Mouse (Mus musculus) bone marrow macrophage, adult 2 months (primary cell): ENCODE results near the gene Cks1b. TPM values are rescaled to one million over a fixed set of nuclear protein-coding genes. Genes with fewer than 3 reads are reported as not detected.

Experiments used
- H3K27ac ChIP-seq: 2 replicates; pipeline ENCODE4 v1.5.1; 2012; ENCODE audit warnings: low read depth, low read length; ENCODE audit not compliant: insufficient read depth
- H3K4me1 ChIP-seq: 2 replicates; pipeline ENCODE4 v1.6.1; 2012; ENCODE audit warnings: low read length; ENCODE audit not compliant: control insufficient read depth, insufficient read depth
- H3K4me3 ChIP-seq: 2 replicates; pipeline ENCODE4 v1.5.1; 2012; ENCODE audit warnings: mild to moderate bottlenecking, low read length, moderate library complexity; ENCODE audit not compliant: insufficient read depth
- CTCF ChIP-seq: IDR thresholded peaks from 2 replicates; pipeline ENCODE4 v1.5.1; 2012; ENCODE audit warnings: low read depth, mild to moderate bottlenecking, low read length, moderate library complexity
- POLR2A ChIP-seq: IDR thresholded peaks from 2 replicates; pipeline ENCODE4 v1.6.1; 2012; ENCODE audit warnings: mild to moderate bottlenecking, low read depth, low read length, borderline replicate concordance
- polyA plus RNA-seq: library from polyadenylated mRNA; stranded (reverse); fragments of >200 nt; gene quantifications from 2 replicates; pipeline ENCODE4 v1.2.4, GENCODE M21; 2012; ENCODE audit not compliant: missing spikeins, insufficient read depth, insufficient read length

Cks1b gene
- polyA plus RNA-seq, 1 experiment: 46.6 TPM

- TF ChIP-seq CTCF: no peak
- no peak for TF ChIP-seq POLR2A
- no peak overlapping the region for H3K4me3 ChIP-seq
- H3K27ac ChIP-seq: no peak overlapping the region
- peaks cover 3% of the 10 kb centered on the region; the same call in 1 of the 2 replicates for H3K4me1 ChIP-seq
These were observed 16.9 kb downstream of the Cks1b start for GRCm38 (mm10) chr3:89401329-89401728.

GRCm38 (mm10) chr3:89396654-89397005 lies 21.6 kb downstream of the Cks1b start:
- peaks cover 3% of the 10 kb centered on the region; the same call in 1 of the 2 replicates for H3K4me1 ChIP-seq
- peak overlapping the region; percentile 49; the same call in 1 of the 2 replicates for H3K4me3 ChIP-seq
- TF ChIP-seq POLR2A: no peak
- no peak for TF ChIP-seq CTCF
- H3K27ac ChIP-seq: no peak overlapping the region

- Histone ChIP-seq H3K27ac (no peak overlapping the region), H3K4me1 (peaks cover 4% of the 10 kb centered on the region), H3K4me3 (peak overlapping the region; percentile 68)
- TF ChIP-seq POLR2A: no peak
- peak; percentile 78 for TF ChIP-seq CTCF
These were observed 22.2 kb downstream of the Cks1b start for GRCm38 (mm10) chr3:89395806-89396653.

GRCm38 (mm10) chr3:89395419-89395805 lies 22.8 kb downstream of the Cks1b start:
- Histone ChIP-seq H3K4me1 (peaks cover 6% of the 10 kb centered on the region), H3K27ac (peak overlapping the region; percentile 91), H3K4me3 (peak overlapping the region; percentile 68)
- no peak for TF ChIP-seq POLR2A
- no peak for TF ChIP-seq CTCF

GRCm38 (mm10) chr3:89394894-89395256 lies 23.3 kb downstream of the Cks1b start:
- peak overlapping the region; percentile 68 for H3K4me3 ChIP-seq
- peak overlapping the region; percentile 91 for H3K27ac ChIP-seq
- TF ChIP-seq CTCF: no peak
- TF ChIP-seq POLR2A: no peak
- H3K4me1 ChIP-seq: peaks cover 11% of the 10 kb centered on the region

GRCm38 (mm10) chr3:89394006-89394893 lies 23.9 kb downstream of the Cks1b start, which contains the start of gene Zbtb7b:
Gene Zbtb7b (minus strand): TSS chr3:89394776.
- H3K4me1 ChIP-seq: peaks cover 18% of the 10 kb centered on the region
- peak within 1 kb of the TSS; percentile 68 for H3K4me3 ChIP-seq
- H3K27ac ChIP-seq: peak within 1 kb of the TSS; percentile 91
- TF ChIP-seq CTCF: peak; percentile 12; the same call in 1 of the 2 replicates
- no peak for TF ChIP-seq POLR2A

GRCm38 (mm10) chr3:89393605-89394004 lies 24.6 kb downstream of the Cks1b start:
- H3K4me1 ChIP-seq: peaks cover 20% of the 10 kb centered on the region
- H3K4me3 ChIP-seq: peak overlapping the region; percentile 68
- peak overlapping the region; percentile 91 for H3K27ac ChIP-seq
- TF ChIP-seq CTCF (no peak), POLR2A (no peak; the same call in 1 of the 2 replicates)

- no peak for TF ChIP-seq CTCF
- no peak for TF ChIP-seq POLR2A
- H3K4me1 ChIP-seq: peaks cover 27% of the 10 kb centered on the region
These were observed 25.3 kb downstream of the Cks1b start for GRCm38 (mm10) chr3:89392871-89393311.

GRCm38 (mm10) chr3:89391663-89392511 lies 26.3 kb downstream of the Cks1b start:
- TF ChIP-seq POLR2A (no peak), CTCF (no peak)
- H3K4me1 ChIP-seq: peaks cover 35% of the 10 kb centered on the region
- H3K4me3 ChIP-seq: peak overlapping the region; percentile 98
- H3K27ac ChIP-seq: peak overlapping the region; percentile 82

More at GRCm38 (mm10) chr3:89392871-89393311, 25.3 kb downstream of the Cks1b start:
- peak overlapping the region; percentile 98 for H3K4me3 ChIP-seq
- peak overlapping the region; percentile 72 for H3K27ac ChIP-seq
